Mouse (Mus musculus): ENCODE results near the gene Phb2. TPM values are rescaled to one million over a fixed set of nuclear protein-coding genes. Genes with fewer than 3 reads are reported as not detected.

Gene Phb2
- polyA plus RNA-seq, 1 experiment: 19.9 TPM

DNA sequence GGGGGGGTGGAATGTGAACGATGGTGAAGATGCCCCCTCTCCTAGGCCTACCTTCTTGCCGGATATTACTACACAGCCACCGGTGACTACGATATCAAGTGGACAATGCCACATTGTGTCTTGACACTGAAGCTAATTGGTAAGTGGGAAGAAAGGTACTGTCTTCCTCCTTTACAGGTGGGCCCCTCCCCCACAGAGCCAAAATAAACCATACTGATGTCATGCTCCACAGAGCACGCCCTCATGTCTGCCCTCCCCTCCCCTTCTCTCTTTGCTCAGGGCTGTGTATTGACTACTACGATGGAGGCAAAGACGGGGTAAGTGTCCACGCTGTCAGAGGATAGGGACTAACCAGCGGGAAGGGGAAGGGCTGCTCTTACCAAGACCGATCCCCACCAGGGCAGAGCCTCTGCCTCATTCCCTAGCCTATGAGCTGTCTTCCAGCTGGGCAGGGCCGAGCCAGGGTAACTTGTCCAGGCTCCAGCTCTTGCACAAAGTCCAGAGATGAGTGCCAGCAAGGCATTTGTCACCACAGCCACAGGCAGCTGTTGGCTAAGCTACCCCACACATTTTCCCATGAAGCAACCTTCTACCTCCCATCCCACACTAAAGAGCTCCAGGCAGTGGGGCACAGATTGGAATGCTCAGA is 12.1 kb upstream of the Phb2 start:
- H3K4me3 ChIP-seq (replicated peaks): no peak overlapping the region
- TF ChIP-seq TAL1 (IDR thresholded peaks at IDR 0.05; ENCODE audit: low read length) (no peak), GATA1 (IDR thresholded peaks at IDR 0.05; ENCODE audit: low read length) (no peak)
- no peaks in the 10 kb centered on the region for H3K9me3 ChIP-seq (ENCODE audit: control insufficient read depth, low read length)
- peaks cover 98% of the 10 kb centered on the region for H3K36me3 ChIP-seq (ENCODE audit: control insufficient read depth)
- H3K4me1 ChIP-seq (ENCODE audit: control insufficient read depth): peaks cover 3% of the 10 kb centered on the region
- H3K27me3 ChIP-seq (ENCODE audit: control insufficient read depth): no peaks in the 10 kb centered on the region

DNA sequence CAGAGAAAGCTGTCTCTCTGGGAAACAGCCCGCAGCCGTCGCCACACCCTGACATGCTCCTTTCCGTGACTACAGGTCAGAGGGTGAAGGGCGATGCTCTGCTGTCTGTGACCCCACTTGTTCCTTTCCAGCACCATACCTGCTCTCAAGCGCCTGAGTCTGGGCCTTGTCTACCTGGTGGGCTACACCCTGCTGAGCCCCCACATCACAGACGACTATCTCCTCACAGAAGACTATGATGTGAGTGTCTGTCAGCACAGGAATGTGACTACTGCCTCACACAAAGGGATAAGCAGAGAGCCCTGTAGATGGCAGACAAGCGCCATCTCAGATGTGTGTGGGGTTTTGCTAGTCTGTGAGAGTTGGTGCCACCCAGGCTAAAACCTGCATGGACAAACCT is 10.8 kb upstream of the Phb2 start:
- H3K4me3 ChIP-seq (replicated peaks): no peak overlapping the region
- TF ChIP-seq GATA1 (IDR thresholded peaks at IDR 0.05; ENCODE audit: low read length) (no peak), TAL1 (IDR thresholded peaks at IDR 0.05; ENCODE audit: low read length) (no peak)
- H3K36me3 ChIP-seq (ENCODE audit: control insufficient read depth): peaks cover 100% of the 10 kb centered on the region
- no peaks in the 10 kb centered on the region for H3K9me3 ChIP-seq (ENCODE audit: control insufficient read depth, low read length)
- peaks cover 3% of the 10 kb centered on the region for H3K4me1 ChIP-seq (ENCODE audit: control insufficient read depth)
- H3K27me3 ChIP-seq (ENCODE audit: control insufficient read depth): no peaks in the 10 kb centered on the region

DNA sequence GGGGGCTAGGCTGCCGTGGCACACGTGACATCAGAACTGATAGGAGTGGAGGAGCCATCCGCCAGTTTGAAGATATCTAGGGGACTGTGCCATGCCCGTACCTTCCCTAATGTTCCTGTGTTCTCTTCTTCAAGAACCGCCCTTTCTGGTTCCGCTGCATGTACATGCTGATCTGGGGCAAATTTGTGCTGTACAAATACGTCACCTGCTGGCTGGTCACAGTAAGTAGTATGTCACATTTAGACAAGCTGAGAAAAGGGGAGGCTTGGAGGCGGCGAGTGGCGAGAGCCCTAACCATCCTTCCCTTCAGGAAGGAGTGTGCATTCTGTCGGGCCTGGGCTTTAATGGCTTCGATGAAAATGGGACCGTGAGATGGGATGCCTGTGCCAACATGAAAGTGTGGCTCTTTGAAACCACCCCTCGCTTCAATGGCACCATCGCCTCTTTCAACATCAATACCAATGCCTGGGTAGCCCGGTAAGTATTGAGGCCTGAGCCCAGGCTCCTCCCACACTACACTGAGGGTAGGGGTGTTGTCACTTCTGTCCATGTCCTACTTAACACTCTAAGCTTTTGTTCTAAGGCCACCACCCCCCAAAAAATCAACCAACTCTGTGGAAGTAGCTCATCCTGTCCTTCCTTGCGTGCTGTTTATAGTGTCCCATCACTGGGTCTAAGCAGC is 9.9 kb upstream of the Phb2 start:
- peaks cover 3% of the 10 kb centered on the region for H3K4me1 ChIP-seq (ENCODE audit: control insufficient read depth)
- TF ChIP-seq TAL1 (IDR thresholded peaks at IDR 0.05; ENCODE audit: low read length) (no peak), GATA1 (IDR thresholded peaks at IDR 0.05; ENCODE audit: low read length) (no peak)
- H3K27me3 ChIP-seq (ENCODE audit: control insufficient read depth): no peaks in the 10 kb centered on the region
- no peak overlapping the region for H3K4me3 ChIP-seq (replicated peaks)
- no peaks in the 10 kb centered on the region for H3K9me3 ChIP-seq (ENCODE audit: control insufficient read depth, low read length)
- peaks cover 100% of the 10 kb centered on the region for H3K36me3 ChIP-seq (ENCODE audit: control insufficient read depth)

- H3K9me3 ChIP-seq (ENCODE audit: control insufficient read depth, low read length): no peaks in the 10 kb centered on the region
- no peaks in the 10 kb centered on the region for H3K27me3 ChIP-seq (ENCODE audit: control insufficient read depth)
- peaks cover 100% of the 10 kb centered on the region for H3K36me3 ChIP-seq (ENCODE audit: control insufficient read depth)
- no peak overlapping the region for H3K4me3 ChIP-seq (replicated peaks)
- TF ChIP-seq TAL1 (IDR thresholded peaks at IDR 0.05; ENCODE audit: low read length) (no peak), GATA1 (IDR thresholded peaks at IDR 0.05; ENCODE audit: low read length) (no peak)
- peaks cover 3% of the 10 kb centered on the region for H3K4me1 ChIP-seq (ENCODE audit: control insufficient read depth)
Measured at GRCm38 (mm10) chr6:124702784-124703103, 9.4 kb upstream of the Phb2 start.

DNA sequence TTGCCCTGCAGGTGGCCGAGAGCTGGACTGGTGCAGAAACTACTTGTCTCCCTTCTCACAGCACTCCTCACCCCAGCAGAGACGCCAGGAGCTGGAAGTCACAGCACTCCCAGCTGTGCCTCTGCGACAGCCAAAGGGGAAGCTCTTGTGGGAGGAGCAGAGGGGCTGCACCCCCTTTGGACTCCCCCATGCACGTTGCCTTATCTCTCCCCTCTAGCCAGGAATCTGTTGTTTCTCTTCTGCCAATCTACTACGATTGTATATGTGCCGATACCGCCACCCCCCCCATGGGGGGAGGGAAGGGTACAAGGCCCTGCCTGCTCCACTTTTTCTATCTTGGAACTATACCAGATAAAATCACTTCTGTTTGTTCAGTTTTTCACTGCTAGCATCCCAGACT is 8.3 kb upstream of the Phb2 start:
- Histone ChIP-seq H3K4me1 (ENCODE audit: control insufficient read depth) (peaks cover 8% of the 10 kb centered on the region), H3K36me3 (ENCODE audit: control insufficient read depth) (peaks cover 100% of the 10 kb centered on the region), H3K9me3 (ENCODE audit: control insufficient read depth, low read length) (no peaks in the 10 kb centered on the region), H3K27me3 (ENCODE audit: control insufficient read depth) (no peaks in the 10 kb centered on the region), H3K4me3 (replicated peaks) (no peak overlapping the region)
- TF ChIP-seq TAL1 (IDR thresholded peaks at IDR 0.05; ENCODE audit: low read length): no peak
- no peak for TF ChIP-seq GATA1 (IDR thresholded peaks at IDR 0.05; ENCODE audit: low read length)

GRCm38 (mm10) chr6:124704417-124704816 is 7.7 kb upstream of the Phb2 start:
- TF ChIP-seq TAL1 (IDR thresholded peaks at IDR 0.05; ENCODE audit: low read length) (no peak), GATA1 (IDR thresholded peaks at IDR 0.05; ENCODE audit: low read length) (no peak)
- no peaks in the 10 kb centered on the region for H3K9me3 ChIP-seq (ENCODE audit: control insufficient read depth, low read length)
- H3K27me3 ChIP-seq (ENCODE audit: control insufficient read depth): no peaks in the 10 kb centered on the region
- no peak overlapping the region for H3K4me3 ChIP-seq (replicated peaks)
- H3K36me3 ChIP-seq (ENCODE audit: control insufficient read depth): peaks cover 100% of the 10 kb centered on the region
- peaks cover 14% of the 10 kb centered on the region for H3K4me1 ChIP-seq (ENCODE audit: control insufficient read depth)

GRCm38 (mm10) chr6:124706061-124706627 is 6.0 kb upstream of the Phb2 start:
- peaks cover 94% of the 10 kb centered on the region for H3K36me3 ChIP-seq (ENCODE audit: control insufficient read depth)
- H3K9me3 ChIP-seq (ENCODE audit: control insufficient read depth, low read length): no peaks in the 10 kb centered on the region
- H3K27me3 ChIP-seq (ENCODE audit: control insufficient read depth): no peaks in the 10 kb centered on the region
- no peak for TF ChIP-seq GATA1 (IDR thresholded peaks at IDR 0.05; ENCODE audit: low read length)
- TF ChIP-seq TAL1 (IDR thresholded peaks at IDR 0.05; ENCODE audit: low read length): no peak
- H3K4me3 ChIP-seq (replicated peaks): no peak overlapping the region
- peaks cover 30% of the 10 kb centered on the region for H3K4me1 ChIP-seq (ENCODE audit: control insufficient read depth)

GRCm38 (mm10) chr6:124708289-124708889 is 3.7 kb upstream of the Phb2 start:
- H3K4me1 ChIP-seq (ENCODE audit: control insufficient read depth): peaks cover 45% of the 10 kb centered on the region
- peaks cover 73% of the 10 kb centered on the region for H3K36me3 ChIP-seq (ENCODE audit: control insufficient read depth)
- no peak for TF ChIP-seq TAL1 (IDR thresholded peaks at IDR 0.05; ENCODE audit: low read length)
- TF ChIP-seq GATA1 (IDR thresholded peaks at IDR 0.05; ENCODE audit: low read length): no peak
- H3K27me3 ChIP-seq (ENCODE audit: control insufficient read depth): no peaks in the 10 kb centered on the region
- H3K4me3 ChIP-seq (replicated peaks): no peak overlapping the region
- H3K9me3 ChIP-seq (ENCODE audit: control insufficient read depth, low read length): no peaks in the 10 kb centered on the region

- no peaks in the 10 kb centered on the region for H3K27me3 ChIP-seq (ENCODE audit: control insufficient read depth)
- TF ChIP-seq GATA1 (IDR thresholded peaks at IDR 0.05; ENCODE audit: low read length) (no peak), TAL1 (IDR thresholded peaks at IDR 0.05; ENCODE audit: low read length) (no peak)
- H3K4me3 ChIP-seq (replicated peaks): peak overlapping the region; percentile 79
- no peaks in the 10 kb centered on the region for H3K9me3 ChIP-seq (ENCODE audit: control insufficient read depth, low read length)
- H3K4me1 ChIP-seq (ENCODE audit: control insufficient read depth): peaks cover 64% of the 10 kb centered on the region
- peaks cover 73% of the 10 kb centered on the region for H3K36me3 ChIP-seq (ENCODE audit: control insufficient read depth)
Measured at GRCm38 (mm10) chr6:124712918-124713317, 782 bp downstream of the Phb2 start.
